Mouse (Mus musculus): Measurements from ENCODE around the gene Dync1li2. TPM values are rescaled to one million over a fixed set of nuclear protein-coding genes. Genes with fewer than 3 reads are reported as not detected.

Gene Dync1li2
- polyA plus RNA-seq, 2 experiments, result 8.2 to 9.4 TPM

DNA sequence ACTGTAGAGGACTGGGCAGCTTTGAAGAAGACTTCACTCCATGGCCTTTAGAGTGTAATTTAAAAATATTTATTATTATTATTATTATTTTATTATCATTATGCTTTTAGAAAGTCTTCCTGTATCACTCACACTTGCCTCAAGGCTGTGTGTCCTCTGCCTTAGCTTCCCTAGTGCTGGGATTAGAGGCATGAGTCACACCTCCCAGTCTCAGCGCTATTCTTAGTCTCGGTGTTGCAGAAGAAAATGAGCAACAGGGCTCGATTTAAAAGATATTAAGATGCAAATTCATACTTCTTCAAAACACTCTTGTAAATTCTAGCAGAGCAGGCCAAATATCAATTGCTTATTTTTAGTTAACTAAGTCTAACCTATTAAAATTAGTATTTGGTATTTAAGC, 5.9 kb upstream of the Dync1li2 start:
- Histone ChIP-seq H3K4me3 (ENCODE audit: insufficient read depth in 1 of 2, low read depth in 2 of 2, low read length in 2 of 2) (no peak overlapping the region), H3K36me3 (replicated peaks; ENCODE audit: control insufficient read depth, insufficient read depth, low read depth) (no peaks in the 10 kb centered on the region), H3K4me2 (ENCODE audit: low read depth) (no peak overlapping the region), H3K27me3 (ENCODE audit: control insufficient read depth, insufficient read depth, low read length) (no peaks in the 10 kb centered on the region), H3K9me3 (ENCODE audit: control insufficient read depth, low read length) (no peaks in the 10 kb centered on the region), H3K27ac (no peak overlapping the region), H3K9ac (replicated peaks) (no peak overlapping the region), H3K4me1 (replicated peaks; ENCODE audit: control insufficient read depth in 2 of 2, insufficient read depth in 2 of 2, low read length in 1 of 2) (peaks cover 2 to 4% of the 10 kb centered on the region in 2 experiments)
- ATAC-seq (ENCODE audit: insufficient read depth) (no peak), DNase-seq (ENCODE audit: low read depth in 3 of 3, low spot score in 3 of 3) (no peak)
- no peak for TF ChIP-seq EP300 (IDR thresholded peaks at IDR 0.05; ENCODE audit: low read depth)
- no peak for TF ChIP-seq CTCF (IDR thresholded peaks at IDR 0.05; ENCODE audit: low read depth)
- 63% methylated on average over 3 of the region's 3 CpGs for WGBS (ENCODE audit: insufficient replicate concordance)

- H3K9ac ChIP-seq (replicated peaks), result no peak overlapping the region
- H3K27me3 ChIP-seq (ENCODE audit: control insufficient read depth, insufficient read depth, low read length), result no peaks in the 10 kb centered on the region
- ATAC-seq (ENCODE audit: insufficient read depth) (no peak), DNase-seq (ENCODE audit: low read depth in 3 of 3, low spot score in 3 of 3) (no peak)
- H3K27ac ChIP-seq, result no peak overlapping the region
- H3K4me1 ChIP-seq (replicated peaks; ENCODE audit: control insufficient read depth in 2 of 2, insufficient read depth in 2 of 2, low read length in 1 of 2), result peaks cover 7 to 10% of the 10 kb centered on the region in 2 experiments
- H3K4me3 ChIP-seq (ENCODE audit: insufficient read depth in 1 of 2, low read depth in 2 of 2, low read length in 2 of 2), result no peak overlapping the region
- TF ChIP-seq CTCF (IDR thresholded peaks at IDR 0.05; ENCODE audit: low read depth), result no peak
- TF ChIP-seq EP300 (IDR thresholded peaks at IDR 0.05; ENCODE audit: low read depth), result no peak
- no peaks in the 10 kb centered on the region for H3K9me3 ChIP-seq (ENCODE audit: control insufficient read depth, low read length)
- H3K36me3 ChIP-seq (replicated peaks; ENCODE audit: control insufficient read depth, insufficient read depth, low read depth), result no peaks in the 10 kb centered on the region
- WGBS (ENCODE audit: insufficient replicate concordance), result 51% methylated on average over 3 of the region's 3 CpGs
- H3K4me2 ChIP-seq (ENCODE audit: low read depth), result no peak overlapping the region
Observed at GRCm38 (mm10) chr8:104446016-104446415, 3.2 kb upstream of the Dync1li2 start.

DNA sequence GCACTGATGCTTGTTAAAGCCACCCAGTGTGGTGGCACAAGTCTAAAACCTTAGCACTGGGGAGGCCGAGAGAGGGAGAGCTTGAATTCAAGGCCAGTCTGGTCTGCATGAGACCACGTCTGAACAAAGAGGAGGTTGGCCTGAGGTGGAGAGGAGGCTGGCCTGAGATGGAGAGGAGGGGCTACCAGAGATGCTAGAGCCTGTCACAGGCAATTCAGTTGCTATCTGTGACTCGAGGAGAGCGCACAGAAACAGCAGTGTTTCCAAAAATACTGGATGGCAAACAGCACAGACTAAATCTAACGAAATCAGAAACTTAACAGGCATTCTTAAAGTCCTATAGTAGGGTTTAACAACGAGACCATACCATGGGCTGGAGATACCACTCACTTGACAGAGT, 2.4 kb upstream of the Dync1li2 start:
- H3K4me3 ChIP-seq (ENCODE audit: insufficient read depth in 1 of 2, low read depth in 2 of 2, low read length in 2 of 2), result no peak overlapping the region
- ATAC-seq (ENCODE audit: insufficient read depth), result no peak
- peaks cover 7 to 11% of the 10 kb centered on the region in 2 experiments for H3K4me1 ChIP-seq (replicated peaks; ENCODE audit: control insufficient read depth in 2 of 2, insufficient read depth in 2 of 2, low read length in 1 of 2)
- H3K9me3 ChIP-seq (ENCODE audit: control insufficient read depth, low read length), result no peaks in the 10 kb centered on the region
- no peak overlapping the region for H3K9ac ChIP-seq (replicated peaks)
- H3K4me2 ChIP-seq (ENCODE audit: low read depth), result no peak overlapping the region
- H3K27me3 ChIP-seq (ENCODE audit: control insufficient read depth, insufficient read depth, low read length), result no peaks in the 10 kb centered on the region
- peaks cover 2% of the 10 kb centered on the region; the same call in 1 of the 2 replicates for H3K36me3 ChIP-seq (replicated peaks; ENCODE audit: control insufficient read depth, insufficient read depth, low read depth)
- H3K27ac ChIP-seq, result no peak overlapping the region
- DNase-seq (ENCODE audit: low read depth in 3 of 3, low spot score in 3 of 3), result no peak
- no peak for TF ChIP-seq EP300 (IDR thresholded peaks at IDR 0.05; ENCODE audit: low read depth)
- WGBS (ENCODE audit: insufficient replicate concordance), result 53% methylated on average over 6 of the region's 6 CpGs

DNA sequence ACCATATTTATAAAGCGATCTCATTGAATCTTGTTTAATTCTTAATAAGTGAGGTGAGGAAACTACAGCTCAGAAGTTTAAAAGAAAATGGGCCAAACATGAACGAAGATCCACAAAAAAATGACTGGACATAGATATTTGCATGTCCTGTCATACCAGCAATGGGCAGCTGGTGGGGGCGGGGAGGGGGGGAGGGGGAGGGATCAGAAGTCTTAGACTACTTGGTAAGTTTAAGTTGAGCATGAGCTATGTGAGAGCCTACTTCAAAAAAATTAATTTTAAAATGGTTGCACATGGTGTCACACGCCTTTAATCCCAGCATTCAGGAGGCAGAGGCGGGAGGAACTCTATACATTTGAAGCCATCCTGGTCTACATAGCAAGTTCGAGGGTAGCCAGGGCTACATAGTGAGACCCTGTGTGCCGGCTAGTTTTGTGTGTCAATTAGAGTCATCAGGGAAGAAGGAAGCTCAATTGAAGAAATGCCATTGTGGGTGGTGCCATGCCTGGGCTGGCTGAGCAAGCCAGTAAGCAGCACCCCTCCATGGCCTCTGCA, 355 bp upstream of the Dync1li2 start:
- Histone ChIP-seq H3K36me3 (replicated peaks; ENCODE audit: control insufficient read depth, insufficient read depth, low read depth) (peaks cover 18% of the 10 kb centered on the region), H3K27me3 (ENCODE audit: control insufficient read depth, insufficient read depth, low read length) (no peaks in the 10 kb centered on the region), H3K9ac (replicated peaks) (no peak overlapping the region), H3K27ac (no peak overlapping the region), H3K9me3 (ENCODE audit: control insufficient read depth, low read length) (no peaks in the 10 kb centered on the region), H3K4me3 (ENCODE audit: insufficient read depth in 1 of 2, low read depth in 2 of 2, low read length in 2 of 2) (peak overlapping the region in 1 of 2 experiments; percentile 93; a peak in 2 of 4 replicates), H3K4me1 (replicated peaks; ENCODE audit: control insufficient read depth in 2 of 2, insufficient read depth in 2 of 2, low read length in 1 of 2) (peaks cover 7 to 11% of the 10 kb centered on the region in 2 experiments), H3K4me2 (ENCODE audit: low read depth) (peak overlapping the region; percentile 30)
- no peak for TF ChIP-seq EP300 (IDR thresholded peaks at IDR 0.05; ENCODE audit: low read depth)
- TF ChIP-seq CTCF (IDR thresholded peaks at IDR 0.05; ENCODE audit: low read depth), result no peak
- DNase-seq (ENCODE audit: low read depth in 3 of 3, low spot score in 3 of 3) (no peak), ATAC-seq (ENCODE audit: insufficient read depth) (no peak)
- 52% methylated on average over 7 of the region's 7 CpGs for WGBS (ENCODE audit: insufficient replicate concordance)

DNA sequence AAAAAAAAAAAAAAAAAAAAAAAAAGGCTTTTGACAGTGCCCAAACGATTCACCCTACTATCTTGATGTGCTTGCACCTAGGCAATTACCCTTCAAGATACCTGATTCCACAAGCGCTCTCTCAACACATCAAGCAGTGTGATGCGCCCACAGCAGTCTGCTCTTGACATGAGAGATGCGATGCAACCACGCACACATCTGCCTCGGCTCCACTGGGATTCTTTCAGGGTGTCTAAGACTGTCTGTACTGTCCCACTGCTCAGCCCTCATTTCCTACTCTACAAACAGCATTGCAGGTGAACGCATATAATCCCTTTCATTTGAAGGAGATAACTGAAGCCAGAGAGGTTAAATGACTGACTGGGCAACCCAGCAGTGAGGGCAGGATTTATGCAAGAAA, 1.2 kb downstream of the Dync1li2 start:
- H3K9ac ChIP-seq (replicated peaks), result peak overlapping the region; percentile 90
- H3K9me3 ChIP-seq (ENCODE audit: control insufficient read depth, low read length), result no peaks in the 10 kb centered on the region
- 56% methylated on average over 7 of the region's 7 CpGs for WGBS (ENCODE audit: insufficient replicate concordance)
- H3K27ac ChIP-seq, result no peak overlapping the region
- ATAC-seq (ENCODE audit: insufficient read depth) (no peak), DNase-seq (ENCODE audit: low read depth in 3 of 3, low spot score in 3 of 3) (no peak)
- peak overlapping the region; percentile 94 for H3K4me2 ChIP-seq (ENCODE audit: low read depth)
- TF ChIP-seq CTCF (IDR thresholded peaks at IDR 0.05; ENCODE audit: low read depth) (no peak), EP300 (IDR thresholded peaks at IDR 0.05; ENCODE audit: low read depth) (no peak)
- no peaks in the 10 kb centered on the region for H3K27me3 ChIP-seq (ENCODE audit: control insufficient read depth, insufficient read depth, low read length)
- H3K4me1 ChIP-seq (replicated peaks; ENCODE audit: control insufficient read depth in 2 of 2, insufficient read depth in 2 of 2, low read length in 1 of 2), result peaks cover 7 to 11% of the 10 kb centered on the region in 2 experiments
- peaks cover 25% of the 10 kb centered on the region for H3K36me3 ChIP-seq (replicated peaks; ENCODE audit: control insufficient read depth, insufficient read depth, low read depth)
- H3K4me3 ChIP-seq (ENCODE audit: insufficient read depth in 1 of 2, low read depth in 2 of 2, low read length in 2 of 2), result peak overlapping the region; percentile 86 to 93
